1 mouse cellular context compared by ENCODE assay signal in genomic region chr11:73177509-73177875, GRCm38 (mm10).
TF ChIP-seq lines count a peak whose summit lies in the region.

No protein-coding gene starts in this region.

TF ChIP-seq in MEL, 35 proteins besides CTCF, POLR2A, EP300 and RAD21:
- no peak for TF ChIP-seq HCFC1 (IDR thresholded peaks at IDR 0.05; ENCODE audit: low read depth, low read length)
- 0 out of 2 replicates have a peak, but pooled peaks have one; percentile 25 for TF ChIP-seq UBTF (IDR thresholded peaks at IDR 0.05; ENCODE audit: borderline replicate concordance, insufficient read depth, low read depth, low read length)
